Mouse (Mus musculus) kidney, embryonic 15.5 days (tissue): ENCODE results near the gene 4930469K13Rik. TPM values are rescaled to one million over a fixed set of nuclear protein-coding genes. Genes with fewer than 3 reads are reported as not detected.
A peak's percentile ranks its signal among the peaks of the same experiment; 100 is the strongest.

Source experiments
- ATAC-seq: fragments of 200-750 bp; cut with Nextera tagmentation; replicated peaks from 2 replicates; pipeline ENCODE4 v1.8.0; 2017; ENCODE audit warnings: moderate TSS enrichment; ENCODE audit not compliant: low FRiP score
- H3K27ac ChIP-seq: fragments of 300-500 bp; sonication (generic); 2 replicates; pipeline ENCODE4 v1.5.1; 2015; ENCODE audit warnings: mild to moderate bottlenecking, inconsistent platforms
- H3K27me3 ChIP-seq: fragments of 300-500 bp; sonication (generic); 2 replicates; pipeline ENCODE4 v1.6.1; 2015; ENCODE audit warnings: inconsistent platforms
- H3K36me3 ChIP-seq: fragments of 300-500 bp; sonication (generic); 2 replicates; pipeline ENCODE4 v1.6.1; 2015; ENCODE audit warnings: inconsistent platforms
- H3K4me1 ChIP-seq: fragments of 300-500 bp; sonication (generic); 2 replicates; pipeline ENCODE4 v1.6.1; 2015; ENCODE audit warnings: inconsistent platforms
- H3K4me2 ChIP-seq: fragments of 300-500 bp; sonication (generic); 2 replicates; pipeline ENCODE4 v1.6.1; 2015; ENCODE audit warnings: moderate library complexity, mild to moderate bottlenecking, inconsistent platforms
- H3K4me3 ChIP-seq: fragments of 300-500 bp; sonication (generic); replicated peaks from 2 replicates; pipeline ENCODE4 v1.5.1; 2015; ENCODE audit warnings: mild to moderate bottlenecking, inconsistent platforms
- H3K9ac ChIP-seq: fragments of 300-500 bp; sonication (generic); 2 replicates; pipeline ENCODE4 v1.6.1; 2015; ENCODE audit warnings: mild to moderate bottlenecking, inconsistent platforms
- H3K9me3 ChIP-seq: fragments of 300-500 bp; sonication (generic); replicated peaks from 2 replicates; pipeline ENCODE4 v1.6.1; 2016; ENCODE audit warnings: inconsistent platforms
- WGBS: fragments of 180-500 bp; shearing (Covaris S2); methylation state at CpG from one replicate; pipeline ENCODE4 v1.1.7; 2015; ENCODE audit warnings: mixed read lengths; 5-methylcytosine and 5-hydroxymethylcytosine counted together
- polyA plus RNA-seq: library from polyadenylated mRNA; unstranded; fragments of >200 nt; fragmentation: Nextera tagmentation; extraction: Ambion mirVana; gene quantifications from 2 replicates; pipeline ENCODE4 v1.2.1, GENCODE M21; 2015

The 4930469K13Rik gene
- polyA plus RNA-seq, 1 experiment from 2014 or later = 0.48 TPM

DNA sequence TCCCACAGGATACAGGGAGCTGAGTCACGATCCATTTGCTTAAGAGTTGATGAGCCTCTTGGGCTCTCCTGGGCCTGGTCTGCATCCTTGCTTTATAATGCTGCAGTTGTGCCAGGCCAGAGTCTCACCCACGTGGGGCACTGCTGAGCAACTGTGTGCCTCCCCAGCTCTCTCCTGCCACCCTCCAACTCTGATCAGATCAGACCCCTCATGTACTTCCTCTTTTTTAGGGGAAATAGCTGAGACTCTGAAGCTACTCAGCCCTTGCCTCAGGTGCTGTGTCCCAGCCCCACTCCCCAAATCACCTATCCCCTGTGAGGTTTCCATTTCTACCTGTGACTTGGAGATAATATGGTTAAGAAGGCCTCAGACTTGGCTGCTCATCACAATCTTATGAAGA, 133.0 kb downstream of the 4930469K13Rik start:
- Histone ChIP-seq H3K4me2 (no peak overlapping the region), H3K4me3 (no peak overlapping the region), H3K27me3 (no peaks in the 10 kb centered on the region), H3K9me3 (no peaks in the 10 kb centered on the region), H3K27ac (no peak overlapping the region), H3K9ac (no peak overlapping the region), H3K36me3 (no peaks in the 10 kb centered on the region), H3K4me1 (peaks cover 7% of the 10 kb centered on the region; the same call in 1 of the 2 replicates)
- no peak for ATAC-seq
- WGBS = 51% methylated on average over 2 of the region's 2 CpGs

DNA sequence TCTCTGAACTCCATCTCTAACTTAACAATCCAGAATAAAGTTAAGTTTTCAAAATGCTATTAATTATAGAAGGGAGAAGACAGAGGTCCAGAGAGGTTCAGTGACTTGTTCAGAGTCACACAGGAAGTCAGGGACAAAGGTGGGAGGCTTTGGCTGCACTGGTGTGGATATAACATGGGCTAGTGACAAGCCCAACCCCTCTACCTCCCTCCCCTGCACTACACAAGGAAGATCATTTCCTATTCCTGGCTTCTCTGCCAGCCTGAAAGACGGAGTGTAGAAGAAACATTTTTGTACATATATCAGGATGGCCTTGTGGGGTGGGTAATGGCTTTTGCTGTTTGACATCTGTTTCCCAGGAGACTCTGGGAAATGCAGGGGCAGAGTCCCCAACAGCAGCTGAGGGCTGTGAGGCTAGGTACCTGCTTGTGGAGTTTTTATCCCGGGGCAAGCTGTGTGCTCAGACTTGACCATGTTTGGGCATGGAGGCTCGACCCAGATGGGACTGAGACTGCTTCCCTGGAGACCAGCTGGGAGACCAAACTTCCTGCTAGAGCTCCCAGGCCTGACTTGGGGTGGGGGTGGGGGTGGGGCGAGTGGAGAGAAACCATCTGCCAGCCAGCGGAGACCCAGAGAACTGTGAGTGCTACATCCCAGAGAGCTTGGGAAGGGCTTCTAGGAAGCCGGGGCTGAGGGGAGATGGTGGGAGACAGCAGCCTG, 135.5 kb downstream of the 4930469K13Rik start, which contains the start of gene Kcnmb1:
Gene Kcnmb1 (plus strand): TSS at position 326 of the 720 bp plus-strand sequence.
- no peaks in the 10 kb centered on the region for H3K9me3 ChIP-seq
- H3K27ac ChIP-seq = peak within 1 kb of the TSS; percentile 62
- no peak within 1 kb of the TSS for H3K9ac ChIP-seq
- WGBS = 13% methylated on average over 6 of the region's 6 CpGs
- H3K27me3 ChIP-seq = no peaks in the 10 kb centered on the region
- no peaks in the 10 kb centered on the region for H3K36me3 ChIP-seq
- peak; percentile 87 for ATAC-seq
- no peak within 1 kb of the TSS for H3K4me3 ChIP-seq
- H3K4me1 ChIP-seq = peaks cover 7% of the 10 kb centered on the region; the same call in 1 of the 2 replicates
- no peak within 1 kb of the TSS for H3K4me2 ChIP-seq

- 42% methylated on average over 7 of the region's 7 CpGs for WGBS
- no peak for ATAC-seq
- no peaks in the 10 kb centered on the region for H3K27me3 ChIP-seq
- no peak overlapping the region for H3K4me2 ChIP-seq
- no peak overlapping the region for H3K9ac ChIP-seq
- H3K4me1 ChIP-seq = peaks cover 7% of the 10 kb centered on the region; the same call in 1 of the 2 replicates
- H3K9me3 ChIP-seq = no peaks in the 10 kb centered on the region
- H3K4me3 ChIP-seq = no peak overlapping the region
- no peaks in the 10 kb centered on the region for H3K36me3 ChIP-seq
- H3K27ac ChIP-seq = no peak overlapping the region
Observed at GRCm38 (mm10) chr11:33962178-33962577, 136.2 kb downstream of the 4930469K13Rik start.

GRCm38 (mm10) chr11:33958713-33959112, 139.6 kb downstream of the 4930469K13Rik start:
- Histone ChIP-seq H3K4me3 (no peak overlapping the region), H3K4me1 (peaks cover 7% of the 10 kb centered on the region; the same call in 1 of the 2 replicates), H3K27me3 (no peaks in the 10 kb centered on the region), H3K9me3 (no peaks in the 10 kb centered on the region), H3K36me3 (no peaks in the 10 kb centered on the region), H3K27ac (no peak overlapping the region), H3K4me2 (no peak overlapping the region), H3K9ac (no peak overlapping the region)
- 85% methylated on average over 8 of the region's 8 CpGs for WGBS
- no peak for ATAC-seq

DNA sequence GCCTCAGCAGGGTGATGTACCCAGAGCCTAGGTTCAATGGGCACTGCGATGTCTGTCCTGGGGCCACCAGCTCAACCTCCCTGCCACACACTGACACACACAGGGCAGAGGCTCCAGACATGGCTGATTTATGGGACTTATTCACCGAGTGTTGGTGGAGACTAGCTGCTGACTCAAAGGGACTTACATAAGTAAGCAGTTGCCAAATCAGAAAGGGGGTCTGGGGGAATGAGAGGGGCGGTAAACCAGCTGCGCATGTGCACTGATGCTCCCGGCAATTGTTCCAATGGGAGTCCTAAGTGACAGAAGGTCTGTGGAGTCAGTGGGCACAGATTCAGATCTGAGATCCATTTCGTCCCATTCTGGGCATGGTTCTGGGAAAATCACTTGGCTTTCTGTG, 140.8 kb downstream of the 4930469K13Rik start:
- H3K27me3 ChIP-seq = no peaks in the 10 kb centered on the region
- H3K4me3 ChIP-seq = no peak overlapping the region
- no peaks in the 10 kb centered on the region for H3K36me3 ChIP-seq
- no peak overlapping the region for H3K27ac ChIP-seq
- no peaks in the 10 kb centered on the region for H3K9me3 ChIP-seq
- H3K4me1 ChIP-seq = no peaks in the 10 kb centered on the region
- H3K4me2 ChIP-seq = no peak overlapping the region
- 75% methylated on average over 6 of the region's 6 CpGs for WGBS
- no peak for ATAC-seq
- H3K9ac ChIP-seq = no peak overlapping the region

DNA sequence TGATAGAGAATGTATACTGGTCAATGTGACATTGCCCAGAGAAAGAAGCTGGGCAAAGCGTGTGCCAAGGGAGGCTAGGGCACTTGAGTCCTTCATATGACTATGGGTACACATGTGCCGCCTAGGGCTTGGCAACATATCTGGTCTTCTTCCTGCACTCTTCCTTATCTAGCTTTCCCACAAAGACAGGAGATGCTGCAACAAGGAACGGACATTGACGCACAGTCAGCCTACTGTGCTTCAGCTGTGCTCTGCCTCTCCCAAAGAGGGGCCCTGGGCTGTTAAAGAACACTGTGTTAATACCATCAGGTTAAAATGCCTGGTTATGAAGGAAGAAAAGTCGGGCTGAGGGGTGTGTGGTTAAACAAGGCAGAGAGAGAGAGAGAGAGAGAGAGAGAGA, 141.7 kb downstream of the 4930469K13Rik start:
- Histone ChIP-seq H3K4me3 (no peak overlapping the region), H3K36me3 (no peaks in the 10 kb centered on the region), H3K27me3 (no peaks in the 10 kb centered on the region), H3K9me3 (no peaks in the 10 kb centered on the region), H3K4me1 (no peaks in the 10 kb centered on the region), H3K4me2 (no peak overlapping the region), H3K27ac (no peak overlapping the region), H3K9ac (no peak overlapping the region)
- ATAC-seq = no peak
- WGBS = 88% methylated on average over 5 of the region's 5 CpGs

DNA sequence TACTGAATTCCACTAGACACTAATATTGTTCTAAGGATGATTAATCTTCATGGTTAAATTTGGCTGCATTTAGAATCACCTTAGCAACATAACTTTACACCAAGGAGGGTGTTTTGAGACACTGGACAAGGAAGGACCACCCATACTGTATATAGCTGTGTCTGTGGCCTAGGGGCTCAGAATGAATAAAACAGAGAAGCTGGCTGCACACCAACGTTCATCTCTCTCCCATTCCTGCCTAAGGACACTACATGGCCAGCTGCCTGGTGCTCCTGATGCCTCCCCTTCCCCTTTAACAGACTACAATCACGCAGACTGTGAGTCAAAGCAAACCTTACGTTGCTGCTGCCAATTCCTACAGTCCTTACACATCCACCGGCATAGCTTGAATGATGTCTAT, 142.4 kb downstream of the 4930469K13Rik start:
- Histone ChIP-seq H3K27me3 (no peaks in the 10 kb centered on the region), H3K9ac (no peak overlapping the region), H3K4me1 (no peaks in the 10 kb centered on the region), H3K9me3 (no peaks in the 10 kb centered on the region), H3K27ac (no peak overlapping the region), H3K4me2 (no peak overlapping the region), H3K4me3 (no peak overlapping the region), H3K36me3 (no peaks in the 10 kb centered on the region)
- no peak for ATAC-seq
- WGBS = 80% methylated on average over 4 of the region's 4 CpGs

DNA sequence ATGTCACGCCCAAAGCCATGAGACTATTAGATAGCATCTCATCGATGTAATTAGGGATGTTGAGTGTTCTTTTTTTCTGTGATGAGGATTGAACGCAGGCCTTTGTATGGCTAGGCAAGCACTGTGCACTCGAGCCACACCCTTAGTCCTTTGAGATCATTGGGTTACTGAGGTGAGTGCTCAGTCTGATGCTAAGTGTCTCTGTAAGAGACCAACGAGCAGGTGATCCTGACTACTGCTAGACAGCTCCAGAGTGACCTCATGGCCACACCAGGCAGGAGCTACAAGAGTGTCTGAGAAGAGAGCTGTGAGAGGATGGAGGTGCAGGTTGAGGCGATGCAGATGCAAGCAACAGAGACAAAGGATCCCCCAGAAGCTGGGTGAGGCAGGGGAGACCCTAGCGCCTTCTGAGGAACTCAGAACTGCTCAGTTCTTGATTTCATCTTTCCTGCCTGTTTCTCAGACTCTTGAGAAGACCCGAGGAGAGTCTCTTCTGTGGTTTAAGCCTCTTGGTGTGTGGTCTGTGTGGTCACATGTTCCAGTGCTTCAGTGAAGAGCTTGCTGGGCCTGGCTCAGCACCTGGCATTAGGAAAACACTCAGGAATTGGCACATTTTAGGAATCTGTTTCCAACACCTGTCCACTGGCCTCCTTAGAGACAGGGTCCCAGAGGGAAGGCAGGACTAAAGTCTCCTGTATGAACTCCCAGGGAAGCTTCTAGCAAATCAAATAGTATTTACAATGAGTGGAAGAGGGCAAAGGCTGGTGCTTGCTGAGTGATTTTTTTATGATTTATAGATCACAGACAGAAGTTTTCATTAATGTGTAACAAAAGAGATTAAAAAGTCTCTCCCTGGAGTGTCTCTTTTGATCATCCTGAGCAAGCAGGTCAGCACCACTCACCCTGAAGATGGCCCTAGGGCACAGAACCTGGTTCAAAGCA, 146.4 kb downstream of the 4930469K13Rik start:
- Histone ChIP-seq H3K4me3 (no peak overlapping the region), H3K4me2 (no peak overlapping the region), H3K4me1 (no peaks in the 10 kb centered on the region), H3K9ac (no peak overlapping the region), H3K27ac (no peak overlapping the region), H3K27me3 (no peaks in the 10 kb centered on the region), H3K9me3 (no peaks in the 10 kb centered on the region), H3K36me3 (no peaks in the 10 kb centered on the region)
- WGBS = 85% methylated on average over 8 of the region's 8 CpGs
- no peak for ATAC-seq

DNA sequence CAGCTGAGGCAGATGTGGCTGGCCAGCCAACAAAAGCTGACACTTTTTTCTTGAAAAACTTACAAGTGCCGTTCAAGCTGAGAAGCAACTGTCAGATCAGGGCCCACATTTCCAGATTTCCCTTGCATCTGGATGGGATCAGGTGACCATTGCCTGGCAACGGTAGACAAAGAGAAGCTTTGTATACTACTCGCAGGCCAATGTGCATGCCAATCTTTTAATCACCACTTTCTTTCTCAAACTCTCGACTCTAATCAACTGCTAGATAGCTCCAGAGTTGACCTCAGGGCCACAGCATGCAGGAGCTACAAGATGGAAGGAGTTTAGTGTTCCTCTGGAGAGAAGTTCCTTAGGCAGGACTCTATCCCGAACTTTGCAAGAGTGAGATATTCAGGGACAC, 147.2 kb downstream of the 4930469K13Rik start:
- ATAC-seq = no peak
- H3K4me2 ChIP-seq = no peak overlapping the region
- no peaks in the 10 kb centered on the region for H3K27me3 ChIP-seq
- no peaks in the 10 kb centered on the region for H3K36me3 ChIP-seq
- no peaks in the 10 kb centered on the region for H3K9me3 ChIP-seq
- no peaks in the 10 kb centered on the region for H3K4me1 ChIP-seq
- 65% methylated on average over 5 of the region's 5 CpGs for WGBS
- H3K4me3 ChIP-seq = no peak overlapping the region
- no peak overlapping the region for H3K9ac ChIP-seq
- no peak overlapping the region for H3K27ac ChIP-seq

DNA sequence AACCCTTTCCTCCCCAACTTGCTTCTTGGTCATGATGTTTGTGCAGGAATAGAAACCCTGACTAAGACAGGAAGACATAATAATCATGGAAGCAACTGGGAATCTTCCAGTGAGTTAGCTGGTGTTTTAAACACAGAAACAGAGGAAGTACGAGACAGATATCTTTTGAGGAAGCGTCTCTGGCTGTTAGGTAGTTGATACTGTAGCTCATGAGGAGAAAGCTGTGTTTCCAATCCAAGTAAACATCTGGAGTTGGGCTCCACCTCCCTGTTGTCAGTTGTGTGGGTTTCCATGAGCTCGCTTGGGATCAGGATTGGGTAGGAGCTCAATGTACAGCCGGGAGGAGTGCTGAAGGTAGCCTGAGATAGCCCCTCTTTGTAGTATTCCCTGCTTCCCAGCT, 151.9 kb downstream of the 4930469K13Rik start:
- Histone ChIP-seq H3K4me1 (no peaks in the 10 kb centered on the region), H3K27me3 (no peaks in the 10 kb centered on the region), H3K27ac (no peak overlapping the region), H3K4me2 (no peak overlapping the region), H3K4me3 (no peak overlapping the region), H3K36me3 (no peaks in the 10 kb centered on the region), H3K9ac (no peak overlapping the region), H3K9me3 (no peaks in the 10 kb centered on the region)
- no peak for ATAC-seq
- 78% methylated on average over 4 of the region's 4 CpGs for WGBS

- Histone ChIP-seq H3K27ac (no peak overlapping the region), H3K9me3 (no peaks in the 10 kb centered on the region), H3K9ac (no peak overlapping the region), H3K4me3 (no peak overlapping the region), H3K4me1 (no peaks in the 10 kb centered on the region), H3K4me2 (no peak overlapping the region), H3K36me3 (no peaks in the 10 kb centered on the region), H3K27me3 (no peaks in the 10 kb centered on the region)
- no peak for ATAC-seq
- 86% methylated on average over 9 of the region's 9 CpGs for WGBS
Observed at GRCm38 (mm10) chr11:33944786-33945328, 153.5 kb downstream of the 4930469K13Rik start.
